Mouse (Mus musculus) stomach, embryonic 14.5 days (tissue): Measurements from ENCODE around the gene Rdh1. TPM values are rescaled to one million over a fixed set of nuclear protein-coding genes. Genes with fewer than 3 reads are reported as not detected.
"Not testable (repeated sequence)": the region's sequence is repeated elsewhere in the genome, so short reads cannot be mapped to it uniquely, and the experiment has no call there.

ENCODE experiments used
- ATAC-seq: fragments of 200-750 bp; cut with Nextera tagmentation; 2 replicates; pipeline ENCODE4 v1.8.0; 2017; ENCODE audit warnings: low read depth, moderate TSS enrichment; ENCODE audit not compliant: insufficient number of reproducible peaks, insufficient read depth, low FRiP score
- H3K27ac ChIP-seq: fragments of 300-500 bp; sonication (generic); 2 replicates; pipeline ENCODE4 v1.5.1; 2014; ENCODE audit warnings: mild to moderate bottlenecking, low read length, moderate library complexity, mixed read lengths
- H3K27me3 ChIP-seq: fragments of 300-500 bp; sonication (generic); 2 replicates; pipeline ENCODE4 v1.6.1; 2014; ENCODE audit warnings: low read length, control low read depth, mixed read lengths; ENCODE audit not compliant: control insufficient read depth, insufficient read depth
- H3K36me3 ChIP-seq: fragments of 300-500 bp; sonication (generic); 2 replicates; pipeline ENCODE4 v1.6.1; 2014; ENCODE audit warnings: mild to moderate bottlenecking, control low read depth, low read length, moderate library complexity, mixed read lengths; ENCODE audit not compliant: control insufficient read depth, insufficient read depth
- H3K4me1 ChIP-seq: fragments of 300-500 bp; sonication (generic); 2 replicates; pipeline ENCODE4 v1.6.1; 2014; ENCODE audit warnings: low read length, control low read depth, mixed read lengths; ENCODE audit not compliant: control insufficient read depth, insufficient read depth
- H3K4me2 ChIP-seq: fragments of 300-500 bp; sonication (generic); replicated peaks from 2 replicates; pipeline ENCODE4 v1.6.1; 2014; ENCODE audit warnings: low read depth, low read length, control low read depth
- H3K4me3 ChIP-seq: fragments of 300-500 bp; sonication (generic); 2 replicates; pipeline ENCODE4 v1.5.1; 2014; ENCODE audit warnings: low read depth, low read length, control low read depth
- H3K9ac ChIP-seq: fragments of 300-500 bp; sonication (generic); replicated peaks from 2 replicates; pipeline ENCODE4 v1.6.1; 2014; ENCODE audit warnings: low read depth, mild to moderate bottlenecking, control low read depth, low read length, moderate library complexity, mixed read lengths
- H3K9me3 ChIP-seq: fragments of 300-500 bp; sonication (generic); 2 replicates; pipeline ENCODE4 v1.6.1; 2016; ENCODE audit warnings: low read depth, low read length, control low read depth; ENCODE audit not compliant: control insufficient read depth
- whole genome bisulfite sequencing: fragments of 180-500 bp; shearing (Covaris S2); extraction: QIAGEN DNeasy Blood & Tissue Kit; methylation state at CpG from one replicate; pipeline ENCODE4 v1.1.7; 2014; 5-methylcytosine and 5-hydroxymethylcytosine counted together
- polyA plus RNA-seq: library from polyadenylated mRNA; unstranded; fragments of >200 nt; fragmentation: Nextera tagmentation; extraction: Ambion mirVana; gene quantifications from 2 replicates; pipeline ENCODE4 v1.2.1, GENCODE M21; 2014

Rdh1 gene
- polyA plus RNA-seq, 1 experiment from 2014 or later, result not detected

DNA sequence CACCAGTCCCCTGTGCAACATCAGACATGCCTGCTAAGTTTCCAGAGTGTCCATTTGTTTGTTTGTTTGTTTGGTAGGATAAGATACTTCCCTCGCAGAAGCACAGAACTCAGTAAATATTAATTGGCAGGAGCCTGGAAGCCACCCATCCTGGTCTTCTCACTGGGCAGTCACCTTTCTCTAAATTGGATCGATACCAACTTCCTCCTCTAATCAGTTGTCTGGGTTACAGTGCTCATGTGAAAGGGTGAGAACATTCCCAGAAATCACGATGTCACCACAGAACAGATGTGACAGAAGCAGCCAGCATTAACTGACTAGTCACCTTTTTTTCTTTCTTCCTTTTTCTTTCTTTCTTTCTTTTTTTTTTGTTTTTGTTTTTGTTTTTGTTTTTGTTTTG lies 4.3 kb upstream of the Rdh1 start:
- no peaks in the 10 kb centered on the region for H3K27me3 ChIP-seq
- no peaks in the 10 kb centered on the region for H3K9me3 ChIP-seq
- H3K9ac ChIP-seq, result no peak overlapping the region
- no peak for ATAC-seq
- no peak overlapping the region for H3K4me3 ChIP-seq
- H3K4me1 ChIP-seq, result 0 out of 2 replicates have a peak, but pooled peaks cover 8% of the 10 kb centered on the region
- no peak overlapping the region for H3K4me2 ChIP-seq
- H3K36me3 ChIP-seq, result no peaks in the 10 kb centered on the region
- no peak overlapping the region for H3K27ac ChIP-seq
- WGBS, result 60% methylated on average over 3 of the region's 3 CpGs

GRCm38 (mm10) chr10:127755770-127756468 lies 3.6 kb upstream of the Rdh1 start:
- H3K4me2 ChIP-seq, result peak overlapping the region; percentile 42
- H3K9me3 ChIP-seq, result no peaks in the 10 kb centered on the region
- ATAC-seq, result no peak
- no peaks in the 10 kb centered on the region for H3K36me3 ChIP-seq
- WGBS, result 25% methylated on average over 17 of the region's 18 CpGs
- no peak overlapping the region for H3K27ac ChIP-seq
- H3K9ac ChIP-seq, result no peak overlapping the region
- H3K27me3 ChIP-seq, result no peaks in the 10 kb centered on the region
- H3K4me1 ChIP-seq, result 0 out of 2 replicates have a peak, but pooled peaks cover 8% of the 10 kb centered on the region
- peak overlapping the region; percentile 15; the same call in 1 of the 2 replicates for H3K4me3 ChIP-seq

GRCm38 (mm10) chr10:127762926-127763325 lies 3.4 kb downstream of the Rdh1 start:
- not testable (repeated sequence) for H3K27ac ChIP-seq, ATAC-seq

GRCm38 (mm10) chr10:127763914-127764680 lies 4.6 kb downstream of the Rdh1 start:
- H3K4me1 ChIP-seq, result 0 out of 2 replicates have a peak, but pooled peaks cover 6% of the 10 kb centered on the region
- peak; percentile 28; the same call in 1 of the 2 replicates for ATAC-seq
- no peaks in the 10 kb centered on the region for H3K27me3 ChIP-seq
- H3K9me3 ChIP-seq, result no peaks in the 10 kb centered on the region
- WGBS, result 49% methylated on average over 12 of the region's 12 CpGs
- H3K4me2 ChIP-seq, result no peak overlapping the region
- H3K9ac ChIP-seq, result no peak overlapping the region
- no peak overlapping the region for H3K27ac ChIP-seq
- no peaks in the 10 kb centered on the region for H3K36me3 ChIP-seq
- H3K4me3 ChIP-seq, result no peak overlapping the region

More at GRCm38 (mm10) chr10:127762926-127763325, 3.4 kb downstream of the Rdh1 start:
- not testable (repeated sequence) for H3K4me1 ChIP-seq, H3K9me3 ChIP-seq, H3K36me3 ChIP-seq, H3K4me3 ChIP-seq, H3K4me2 ChIP-seq, H3K9ac ChIP-seq, H3K27me3 ChIP-seq
- WGBS, result 85% methylated on average over 10 of the region's 10 CpGs

DNA sequence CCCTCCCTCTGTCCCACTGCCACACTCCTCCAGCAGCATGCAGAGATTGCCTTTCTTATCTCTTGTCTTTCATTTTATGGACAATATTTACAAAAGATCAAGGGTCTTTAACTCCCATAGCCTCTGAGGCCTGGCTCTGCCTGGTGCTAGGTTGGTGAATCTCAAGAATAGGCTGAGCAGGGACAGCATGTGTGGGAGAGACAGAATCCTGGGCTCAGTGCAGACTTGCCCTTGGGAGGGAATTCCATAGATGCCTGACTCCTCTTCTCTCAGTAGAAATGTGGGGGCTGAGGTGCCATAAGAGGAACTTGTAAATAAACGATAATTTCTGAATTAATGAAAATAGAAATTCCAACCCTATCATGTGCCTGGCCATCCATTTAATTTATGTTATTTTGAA lies 7.0 kb downstream of the Rdh1 start:
- Histone ChIP-seq H3K9ac (no peak overlapping the region), H3K27me3 (no peaks in the 10 kb centered on the region), H3K9me3 (no peaks in the 10 kb centered on the region), H3K36me3 (no peaks in the 10 kb centered on the region), H3K4me3 (no peak overlapping the region), H3K27ac (no peak overlapping the region), H3K4me2 (no peak overlapping the region), H3K4me1 (0 out of 2 replicates have a peak, but pooled peaks cover 6% of the 10 kb centered on the region)
- WGBS, result 77% methylated on average over 1 of the region's 1 CpGs
- ATAC-seq, result no peak

DNA sequence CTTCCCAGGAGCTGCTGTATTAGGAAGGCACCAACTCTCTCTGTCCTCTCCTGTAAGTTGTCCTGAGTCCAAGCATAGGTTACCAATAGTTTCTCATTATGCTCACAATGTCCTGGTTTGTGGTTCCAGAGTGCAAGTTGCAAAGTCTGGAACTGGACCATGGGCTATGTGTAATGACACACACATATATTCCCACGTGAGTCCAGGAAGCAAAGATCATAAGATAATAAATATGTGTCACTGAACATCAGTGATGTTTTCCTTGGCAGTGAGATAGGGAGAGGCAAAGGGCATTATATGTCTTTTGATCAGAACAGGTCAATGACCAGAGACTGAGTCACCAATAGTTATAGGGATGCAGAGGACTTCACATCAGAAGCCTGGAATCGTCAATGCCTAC lies 16.5 kb downstream of the Rdh1 start, which contains the start of gene Rdh9:
TSS of gene Rdh9 (plus strand) at position 376 of the 400 bp plus-strand sequence.
- no peak within 1 kb of the TSS for H3K27ac ChIP-seq
- WGBS, result 88% methylated on average over 2 of the region's 2 CpGs
- ATAC-seq, result no peak
- no peaks in the 10 kb centered on the region for H3K36me3 ChIP-seq
- H3K4me1 ChIP-seq, result no peaks in the 10 kb centered on the region
- H3K4me3 ChIP-seq, result no peak within 1 kb of the TSS
- no peaks in the 10 kb centered on the region for H3K27me3 ChIP-seq
- no peak within 1 kb of the TSS for H3K9ac ChIP-seq
- no peak within 1 kb of the TSS for H3K4me2 ChIP-seq
- H3K9me3 ChIP-seq, result no peaks in the 10 kb centered on the region

DNA sequence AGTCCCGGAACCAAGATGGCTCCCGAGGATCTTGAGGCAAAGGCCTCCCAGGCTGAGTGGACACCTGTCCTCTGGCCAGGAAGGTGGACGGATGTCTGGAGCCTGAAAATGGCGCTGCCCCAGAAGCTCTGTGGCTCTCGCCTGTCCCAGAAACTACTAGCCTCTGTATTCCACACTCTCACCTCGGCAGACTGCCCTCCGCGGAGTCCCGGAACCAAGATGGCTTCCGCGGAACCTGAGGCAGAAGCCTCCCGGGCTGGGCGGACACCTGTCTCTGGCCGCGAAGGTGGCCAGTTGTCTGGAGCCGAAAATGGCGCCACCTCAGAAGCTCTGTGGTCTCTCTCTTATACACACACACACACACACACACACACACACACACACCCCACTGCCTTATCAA lies 22.8 kb downstream of the Rdh1 start:
- H3K36me3 ChIP-seq, H3K4me2 ChIP-seq, H3K9me3 ChIP-seq, H3K27me3 ChIP-seq, H3K9ac ChIP-seq, H3K4me3 ChIP-seq, H3K4me1 ChIP-seq, H3K27ac ChIP-seq, ATAC-seq: not testable (repeated sequence)
- 96% methylated on average over 17 of the region's 17 CpGs for WGBS

- not testable (repeated sequence) for H3K36me3 ChIP-seq, H3K4me1 ChIP-seq, H3K9ac ChIP-seq, H3K27me3 ChIP-seq, H3K4me2 ChIP-seq, H3K9me3 ChIP-seq, H3K27ac ChIP-seq, ATAC-seq, H3K4me3 ChIP-seq
- 87% methylated on average over 1 of the region's 1 CpGs for WGBS
Observed at GRCm38 (mm10) chr10:127785411-127785810, 25.9 kb downstream of the Rdh1 start.
